Mouse (Mus musculus) cerebral cortex, adult 2 months (tissue): ENCODE measurements around the gene Ptpn22.

ENCODE experiments used
- WGBS: fragments of 180-500 bp; shearing (Covaris S2); methylation state at CpG from one replicate; pipeline ENCODE4 v1.1.7; 2018; 5-methylcytosine and 5-hydroxymethylcytosine counted together

Gene Ptpn22

DNA sequence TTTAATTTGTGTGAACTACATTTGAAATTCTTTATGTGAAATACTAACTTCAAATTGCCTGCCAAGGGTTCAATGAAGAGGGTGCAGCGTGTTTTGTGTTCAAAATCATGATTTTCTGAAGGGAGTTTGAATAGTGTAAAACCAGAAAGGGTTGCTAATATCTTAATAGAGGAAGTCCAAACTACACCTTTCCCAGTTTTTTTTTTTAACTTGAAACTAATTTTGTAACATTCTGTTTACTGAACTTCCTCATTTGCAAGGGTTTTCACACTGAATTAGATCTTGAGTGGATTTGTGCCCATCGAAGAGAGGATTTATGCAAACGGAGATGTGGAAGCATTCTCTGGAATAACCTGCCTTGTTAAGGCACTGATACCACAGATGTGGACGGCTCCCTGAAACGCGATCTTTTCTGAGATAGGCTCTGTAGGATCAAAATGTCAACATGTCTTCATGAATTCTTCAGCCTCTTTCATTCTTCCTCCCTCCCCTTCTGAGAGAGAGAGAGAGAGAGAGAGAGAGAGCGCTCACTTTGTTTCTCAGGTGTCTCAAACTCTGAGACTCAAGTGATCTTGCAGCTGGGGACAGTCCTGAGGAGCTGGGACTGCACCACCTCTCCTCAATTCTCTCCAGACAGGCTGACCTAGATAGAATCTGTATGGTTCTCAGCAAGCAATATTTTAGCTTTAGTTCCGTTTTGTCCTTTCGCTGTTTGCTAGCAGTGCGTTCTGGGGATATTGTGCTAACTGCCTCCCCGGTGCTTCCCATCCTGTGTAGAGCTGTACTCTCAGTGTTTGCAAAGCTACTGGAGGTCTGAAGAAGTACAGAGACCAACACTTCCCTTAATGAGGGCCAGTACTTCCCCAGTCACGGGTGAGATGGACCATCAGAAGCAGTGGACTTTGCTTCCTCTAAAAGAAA, at the start of gene Ptpn22:
Gene Ptpn22, plus strand, starts transcription at position 915 of the 921 bp plus-strand sequence.
- 66% methylated on average over 12 of the region's 12 CpGs for WGBS

DNA sequence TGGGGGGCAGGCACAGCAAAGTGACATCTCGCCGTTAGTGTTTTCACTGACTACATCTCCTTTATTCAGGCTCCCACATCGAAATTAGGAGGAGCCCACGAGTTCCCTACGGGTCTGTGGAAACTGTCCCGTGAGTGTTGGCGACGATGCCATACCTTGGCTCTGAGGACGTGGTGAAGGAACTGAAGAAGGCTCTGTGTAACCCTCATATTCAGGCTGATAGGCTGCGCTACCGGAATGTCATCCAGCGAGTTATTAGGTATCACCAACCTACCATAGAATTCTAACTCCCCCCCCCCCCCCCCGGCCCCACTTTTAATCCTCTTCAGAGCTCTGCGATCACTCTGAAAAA, 49.8 kb upstream of the Ptpn22 start:
- under 1% methylated on average over 14 of the region's 14 CpGs for WGBS

DNA sequence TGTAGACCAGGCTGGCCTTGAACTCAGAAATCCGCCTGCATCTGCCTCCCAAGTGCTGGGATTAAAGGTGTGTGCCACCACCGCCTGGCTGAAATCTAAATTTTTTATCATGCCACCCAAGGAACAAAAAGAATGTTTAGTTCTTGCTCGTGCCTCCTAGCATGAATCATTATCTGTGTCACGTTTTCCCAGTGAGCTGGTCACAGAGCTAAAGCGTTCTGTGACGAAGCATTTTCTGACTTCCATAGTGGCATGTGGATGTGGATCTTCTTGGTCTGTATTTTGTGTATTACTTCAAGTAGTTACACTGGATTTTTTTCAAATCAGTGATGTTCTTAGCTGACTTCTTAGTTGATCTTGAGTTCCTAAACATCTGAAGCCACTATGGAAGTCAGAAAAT, 48.6 kb upstream of the Ptpn22 start:
- 87% methylated on average over 6 of the region's 6 CpGs for WGBS

DNA sequence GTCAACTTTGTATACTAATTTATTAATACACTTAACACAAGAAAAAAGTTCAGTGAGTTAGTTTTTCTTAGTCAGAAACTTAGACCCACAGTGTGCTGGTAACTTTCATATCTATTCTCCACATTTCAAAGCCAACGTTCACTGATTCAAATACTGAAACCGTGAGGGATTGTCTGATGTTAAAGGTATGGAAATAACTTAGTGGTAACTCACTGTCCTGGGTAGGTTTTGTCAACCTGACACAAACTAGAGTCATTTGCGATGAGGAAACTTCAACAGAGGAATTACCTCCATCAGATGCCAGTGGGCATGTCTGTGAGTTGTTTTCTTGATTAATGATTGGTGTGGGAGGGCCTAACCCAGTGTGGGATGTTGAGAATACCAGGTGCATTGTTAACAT, 30.6 kb upstream of the Ptpn22 start:
- WGBS: 94% methylated on average over 3 of the region's 3 CpGs

DNA sequence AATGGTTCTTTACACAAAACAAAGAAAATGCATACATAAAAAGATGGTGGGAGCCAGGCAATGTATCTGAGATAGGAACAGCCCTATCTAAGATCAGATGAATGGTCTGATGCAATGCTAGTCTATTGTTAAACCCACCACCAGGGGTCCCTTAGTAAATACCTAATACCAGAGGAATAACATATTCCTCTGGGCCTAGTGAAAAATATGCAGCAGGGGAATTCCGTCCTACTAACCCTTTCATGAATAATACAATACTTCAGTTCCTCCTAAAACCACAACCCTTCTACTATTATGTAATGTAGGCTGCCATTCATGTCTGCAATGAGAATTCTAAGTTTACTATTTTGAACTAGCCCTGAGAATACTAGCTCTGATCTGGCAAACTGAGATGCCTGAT, 28.9 kb upstream of the Ptpn22 start:
- WGBS: 78% methylated on average over 1 of the region's 1 CpGs

DNA sequence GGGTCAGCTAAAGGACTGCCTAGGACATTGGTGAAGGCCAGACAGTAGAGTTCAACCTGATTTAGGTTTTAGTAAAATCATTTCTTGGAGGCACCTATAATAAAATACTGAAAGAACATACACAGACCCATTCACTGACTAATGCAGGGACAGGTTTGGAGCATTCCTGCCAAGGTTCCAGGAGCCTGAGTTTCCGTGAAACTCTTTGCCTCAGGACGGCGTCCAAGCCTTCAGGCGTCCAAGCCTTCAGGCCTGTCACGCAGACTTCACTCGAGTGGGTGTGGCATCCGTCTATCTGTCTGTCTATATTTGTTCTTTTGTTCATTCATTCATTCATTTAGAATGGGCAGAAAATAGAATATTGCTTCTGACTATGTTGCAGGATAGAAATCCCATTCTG, 28.4 kb upstream of the Ptpn22 start:
- 77% methylated on average over 7 of the region's 7 CpGs for WGBS

DNA sequence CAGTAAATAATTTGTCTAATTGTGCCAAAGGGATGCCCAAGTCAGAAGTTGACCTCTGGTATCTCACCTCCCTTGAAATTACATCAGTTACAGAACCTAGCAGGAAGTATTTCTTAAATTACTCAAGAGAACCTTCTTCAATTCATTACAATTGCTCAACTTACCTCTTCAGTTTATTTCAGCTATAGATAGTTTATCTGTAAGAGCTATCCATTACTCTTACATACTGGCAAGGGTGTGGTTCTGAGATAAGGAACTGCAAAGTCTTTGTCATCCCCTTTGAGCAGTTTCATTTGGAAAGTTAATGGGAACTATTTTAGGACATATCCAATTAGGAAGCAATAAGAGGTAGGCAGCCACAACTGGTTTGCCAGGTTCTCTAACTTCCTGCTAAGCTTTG, 27.2 kb upstream of the Ptpn22 start, which contains the start of gene Bcl2l15:
Gene Bcl2l15, plus strand, starts transcription at position 176 of the 400 bp plus-strand sequence.

DNA sequence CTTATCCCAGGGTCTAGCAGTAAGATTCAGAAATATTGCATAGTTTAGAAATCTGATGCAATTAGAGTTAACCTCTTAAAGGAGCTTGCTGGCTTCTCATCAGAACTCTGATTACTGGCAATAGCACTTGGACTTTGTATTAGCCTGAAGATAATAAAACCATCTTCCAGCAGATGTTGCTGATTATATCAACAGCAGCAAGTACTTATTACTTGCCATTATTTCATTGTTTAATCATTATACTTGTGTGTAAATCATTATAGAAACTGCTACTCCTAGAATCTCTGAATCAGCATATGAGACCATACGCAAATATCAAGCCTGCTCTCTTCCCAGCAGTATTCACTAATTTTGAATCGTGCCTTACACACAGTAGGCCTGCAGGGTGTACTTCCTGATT, 25.6 kb upstream of the Ptpn22 start:
- WGBS: 88% methylated on average over 2 of the region's 2 CpGs

DNA sequence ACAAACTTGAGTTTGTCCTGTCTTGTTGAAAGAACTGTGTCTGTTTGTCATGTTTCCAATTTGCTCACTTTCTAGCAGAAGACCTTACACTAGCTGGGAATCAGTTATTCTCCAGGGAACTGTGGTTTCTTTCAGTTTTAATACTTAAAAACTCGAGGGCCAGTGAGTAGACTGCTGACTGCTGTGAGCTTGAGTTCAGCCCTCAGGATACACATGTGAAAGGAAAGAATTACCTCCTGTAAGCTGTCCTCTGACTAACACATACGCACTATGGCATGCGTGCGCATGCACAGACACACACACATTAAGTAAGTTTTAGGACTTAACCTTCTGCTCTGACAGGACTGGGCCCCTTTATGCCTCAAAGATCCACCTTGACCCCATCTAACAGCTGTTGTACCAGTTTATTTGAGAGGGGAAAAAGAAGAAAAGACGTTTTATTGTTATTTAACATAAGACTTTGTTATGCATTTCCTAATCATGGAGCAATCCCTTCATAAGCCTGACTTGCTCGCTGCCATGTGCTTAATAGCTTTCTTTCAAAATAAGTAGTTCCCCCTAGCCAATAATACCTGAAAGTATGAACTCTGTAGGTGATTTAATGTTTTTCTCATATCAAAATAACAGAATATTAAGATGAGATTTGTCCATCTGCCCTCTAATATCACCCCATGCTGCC, 24.2 kb upstream of the Ptpn22 start:
- 81% methylated on average over 6 of the region's 6 CpGs for WGBS

DNA sequence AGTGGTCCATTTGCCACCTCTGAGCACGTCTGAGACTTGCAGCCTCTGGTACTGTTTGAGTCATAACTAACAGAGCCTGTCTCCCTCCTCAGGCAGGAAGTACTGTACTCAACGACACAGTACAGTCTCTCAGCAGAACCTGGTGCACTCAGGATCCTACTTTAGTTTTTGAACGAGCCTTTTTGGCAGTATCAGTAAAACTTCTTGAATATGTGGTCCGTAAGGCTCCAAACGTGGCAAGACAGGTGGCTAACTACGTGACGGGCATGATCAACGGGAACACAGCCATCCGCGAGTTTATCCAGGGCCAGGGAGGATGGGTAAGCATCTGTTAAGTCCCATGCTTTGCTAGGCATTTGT, 23.7 kb upstream of the Ptpn22 start:
- WGBS: 67% methylated on average over 10 of the region's 10 CpGs

DNA sequence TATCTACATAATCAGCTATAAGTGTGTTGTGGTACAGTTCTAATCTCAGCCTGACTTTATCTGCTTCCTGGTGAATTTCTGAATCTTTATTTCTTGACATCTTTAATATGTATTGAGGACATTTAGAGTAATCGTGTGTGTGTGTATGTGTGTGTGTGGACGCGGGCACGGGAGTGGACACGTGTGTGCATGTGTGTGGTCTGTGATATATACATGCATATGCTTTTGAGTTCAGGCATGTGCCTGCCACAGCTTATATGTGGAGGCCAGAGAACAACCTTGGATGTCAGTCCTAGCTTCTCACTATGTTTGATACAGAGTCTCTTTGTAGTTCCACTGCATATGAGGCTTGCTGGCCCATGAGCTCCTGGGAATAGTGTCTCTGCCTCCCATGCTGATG, 23.1 kb upstream of the Ptpn22 start:
- WGBS: 97% methylated on average over 5 of the region's 5 CpGs

DNA sequence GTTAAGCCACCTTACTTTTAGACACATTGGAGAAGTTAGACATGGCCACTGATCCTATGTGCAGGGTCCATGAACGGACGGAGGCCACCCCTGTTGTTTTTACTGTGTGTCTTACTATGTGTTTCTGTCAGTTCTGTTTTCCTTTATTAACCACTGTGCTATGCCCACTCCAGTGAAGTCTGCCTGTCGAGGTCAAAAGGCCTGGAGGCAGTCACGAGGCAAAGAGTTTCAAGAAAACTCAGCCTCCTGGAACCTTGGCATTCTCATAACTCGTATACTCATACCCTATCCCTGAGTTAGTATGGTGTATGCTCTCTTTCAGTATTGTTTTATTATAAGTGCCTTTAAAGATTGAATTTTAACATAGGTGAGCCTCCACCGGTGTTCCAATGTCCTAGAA, 19.9 kb upstream of the Ptpn22 start:
- WGBS: 92% methylated on average over 6 of the region's 6 CpGs

DNA sequence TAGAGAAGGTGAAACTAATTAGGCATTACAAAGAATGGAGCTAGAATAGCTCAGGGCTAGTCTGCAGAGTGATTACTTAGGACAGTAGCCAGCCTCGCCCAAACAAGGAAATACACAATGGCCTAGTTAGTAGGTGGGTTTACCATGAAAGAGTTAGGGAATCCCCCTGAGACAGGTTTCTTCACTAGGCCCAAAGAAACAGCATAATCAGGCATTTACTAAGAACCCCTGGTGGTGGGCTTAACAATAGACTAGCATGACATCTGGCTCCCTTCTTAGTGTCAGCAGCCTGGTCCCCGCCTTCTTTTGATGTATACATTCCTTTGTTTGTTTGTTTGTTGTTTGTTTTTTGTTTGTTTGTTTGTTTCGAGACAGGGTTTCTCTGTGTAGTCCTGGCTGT, 19.4 kb upstream of the Ptpn22 start:
- WGBS: 87% methylated on average over 3 of the region's 3 CpGs

DNA sequence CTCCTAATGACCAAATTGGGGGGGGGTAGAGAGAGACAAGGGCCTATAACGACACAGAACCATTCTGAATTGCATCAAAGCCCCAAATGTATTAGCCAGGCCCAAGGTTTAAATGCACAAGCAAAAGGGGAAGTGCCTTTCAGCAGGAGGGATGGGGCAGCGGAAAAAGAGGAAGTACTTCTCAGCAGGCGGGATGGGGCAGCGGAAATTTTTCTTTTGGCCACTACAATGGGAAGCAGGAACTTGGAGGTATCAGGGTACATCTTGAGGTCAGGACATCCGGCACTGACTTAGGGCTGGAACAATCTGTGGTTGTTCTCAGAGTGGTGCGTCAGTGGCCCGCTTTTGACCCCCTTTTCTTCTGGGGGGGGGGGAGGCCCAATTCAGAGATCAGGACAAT, 18.6 kb upstream of the Ptpn22 start:
- 83% methylated on average over 7 of the region's 7 CpGs for WGBS

DNA sequence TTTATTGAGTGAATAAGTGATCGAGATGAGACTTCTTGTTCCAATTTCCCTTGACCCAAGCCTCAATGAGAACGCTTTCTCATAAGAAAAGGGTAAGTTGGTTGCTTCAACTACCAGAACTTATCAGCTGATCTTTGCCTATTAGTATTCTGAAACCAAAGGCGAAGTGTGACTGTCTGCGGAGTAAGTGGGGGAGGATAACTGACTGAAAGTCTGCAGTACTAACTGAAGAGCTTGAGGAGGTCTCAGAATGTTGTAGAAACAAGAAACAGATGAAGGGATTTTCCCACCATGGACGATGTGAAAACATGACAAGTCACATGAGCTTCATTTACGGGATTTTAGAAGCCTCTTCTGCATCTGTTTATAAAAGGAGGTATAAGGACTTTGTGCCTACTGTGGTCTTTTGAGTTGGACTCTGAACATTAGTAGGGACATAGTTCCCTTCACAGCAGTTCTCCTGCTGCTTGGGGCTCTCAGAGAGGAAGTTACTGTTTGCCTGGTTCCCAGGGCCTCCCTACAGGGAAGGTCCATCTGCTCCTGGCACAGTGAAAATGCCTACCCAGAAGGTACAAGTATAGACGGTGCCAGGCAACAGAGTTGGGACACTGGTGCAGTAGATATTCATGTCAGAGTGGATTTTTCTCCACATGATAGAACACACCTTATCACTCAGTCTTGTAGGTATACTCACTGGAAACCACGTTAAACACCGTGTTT, 8.8 kb upstream of the Ptpn22 start:
- 72% methylated on average over 9 of the region's 9 CpGs for WGBS

DNA sequence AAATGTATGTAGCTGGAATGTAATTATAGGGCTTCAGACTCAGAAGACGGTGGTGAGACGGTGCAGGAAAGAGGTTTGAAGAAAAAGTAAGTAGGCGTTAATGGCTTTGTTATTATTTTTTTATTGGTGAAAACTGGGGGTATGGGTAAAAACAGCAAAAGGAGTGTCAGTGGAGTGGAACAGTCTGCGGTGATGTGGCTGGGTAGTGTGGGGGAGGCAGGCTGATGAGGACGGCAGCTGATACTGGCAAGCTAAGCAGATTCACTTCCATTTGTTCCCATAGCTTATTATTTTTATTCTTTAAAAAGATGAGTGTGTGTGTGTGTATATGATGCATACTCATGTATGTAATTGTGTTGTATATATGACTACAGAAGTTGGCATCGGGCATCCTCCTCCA, 8.1 kb upstream of the Ptpn22 start:
- 74% methylated on average over 6 of the region's 6 CpGs for WGBS

DNA sequence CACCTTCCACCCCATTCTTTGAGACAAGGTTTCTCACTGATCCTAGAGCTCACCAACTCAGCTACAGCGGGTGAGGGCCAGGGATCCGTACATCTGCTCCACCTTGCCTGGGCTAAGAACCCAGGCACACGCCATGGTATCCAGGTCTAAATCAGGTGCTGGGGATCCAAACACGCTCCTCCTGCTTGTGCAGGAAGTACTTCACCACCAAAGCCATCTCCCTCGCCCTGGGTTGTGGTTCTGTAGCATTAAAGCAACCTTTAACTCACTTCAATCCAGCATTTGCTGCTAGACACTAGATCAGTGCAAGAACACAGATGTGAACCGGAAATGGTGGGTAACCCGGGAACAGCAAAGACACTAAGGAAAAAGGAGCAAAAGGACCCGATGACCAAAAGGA, 7.7 kb upstream of the Ptpn22 start:
- WGBS: 89% methylated on average over 8 of the region's 8 CpGs

DNA sequence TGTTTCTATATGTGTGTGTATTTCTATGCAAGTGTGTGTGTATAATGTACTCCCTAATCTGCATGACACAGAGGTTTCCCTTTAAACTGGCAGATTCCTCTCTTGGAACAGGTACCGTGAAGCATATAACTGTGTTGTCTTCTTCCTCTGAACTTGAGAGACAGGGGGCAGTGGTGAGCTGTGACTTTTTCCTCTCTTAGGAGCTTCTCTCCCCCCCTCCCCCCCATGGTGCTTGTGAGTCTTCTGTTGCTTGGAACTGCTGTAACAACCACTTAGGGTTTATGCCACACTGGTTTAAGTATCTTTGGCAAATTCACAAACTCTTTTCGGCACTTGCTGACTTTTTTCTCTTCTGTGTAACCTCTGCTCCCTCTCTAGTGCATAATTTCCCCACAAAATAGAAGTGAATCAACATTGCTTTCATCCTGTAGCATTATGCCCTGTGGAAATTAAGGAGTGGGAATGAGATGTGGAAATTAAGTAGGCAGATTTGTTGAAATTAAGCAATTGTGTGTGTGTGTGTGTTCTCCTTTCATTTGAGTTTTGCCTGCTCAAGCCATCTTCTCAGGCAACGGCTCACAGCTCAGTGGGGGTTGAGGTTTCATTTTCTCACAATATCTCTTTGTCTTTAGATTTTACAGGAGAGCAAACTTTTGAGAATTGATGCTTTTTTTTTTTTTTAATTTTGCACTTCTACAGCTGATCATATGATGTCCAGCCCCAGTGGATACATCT, 6.9 kb upstream of the Ptpn22 start:
- WGBS: 59% methylated on average over 3 of the region's 3 CpGs

DNA sequence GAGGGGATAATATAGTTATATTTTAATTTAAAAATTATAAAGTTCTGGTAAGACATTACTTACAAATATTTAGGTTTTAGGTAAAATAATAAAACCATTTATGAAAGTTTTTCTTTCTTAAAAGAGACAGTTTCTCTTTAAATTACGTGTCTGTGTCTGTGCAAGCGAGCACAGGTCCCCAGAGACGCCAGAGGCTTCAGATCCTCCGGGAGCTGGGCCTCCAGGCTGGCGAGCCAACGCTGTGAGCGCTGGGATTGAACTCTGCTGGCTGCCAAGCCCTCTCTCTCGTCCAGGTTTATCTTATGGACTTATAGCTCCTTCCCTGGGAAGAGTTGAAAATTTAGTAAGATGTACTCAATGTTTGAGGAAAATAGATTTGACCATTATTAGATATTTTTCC, 5.8 kb upstream of the Ptpn22 start:
- WGBS: 84% methylated on average over 8 of the region's 8 CpGs

DNA sequence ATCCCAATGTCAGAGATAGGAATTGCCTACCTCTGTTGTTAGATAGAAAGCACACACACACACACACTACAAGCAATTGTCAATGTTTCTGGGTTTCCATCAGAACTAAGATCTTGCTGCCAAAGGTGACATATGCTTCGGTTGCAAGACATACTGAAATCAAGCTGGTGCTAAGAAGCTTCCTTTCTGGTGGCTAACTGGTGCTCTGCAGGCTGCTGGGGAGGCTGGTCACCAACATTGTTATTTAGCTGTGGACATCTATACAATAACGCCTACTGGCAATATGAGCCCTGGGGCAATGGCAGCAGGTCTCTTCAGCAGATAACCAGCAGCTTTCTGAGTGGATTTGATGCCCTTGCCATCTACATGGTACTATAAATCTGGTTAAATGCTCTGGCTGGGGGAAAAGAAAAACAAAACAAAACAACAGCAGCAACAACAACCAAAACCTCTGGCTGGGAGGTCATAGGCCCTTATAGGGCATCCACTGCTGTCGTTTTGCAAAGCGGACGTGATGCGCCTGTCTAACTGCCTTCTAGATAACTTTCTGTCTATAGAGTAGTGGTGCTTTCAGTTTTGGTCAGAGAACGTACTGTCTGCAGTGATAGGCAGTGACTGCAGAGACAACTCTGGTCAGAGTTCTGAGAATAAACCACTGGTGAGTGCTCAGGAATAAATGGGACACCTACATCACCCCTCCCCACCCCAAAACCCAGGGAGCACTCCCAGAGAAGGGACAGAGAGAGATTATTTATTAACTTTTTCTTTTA, 2.4 kb upstream of the Ptpn22 start:
- 95% methylated on average over 7 of the region's 7 CpGs for WGBS

DNA sequence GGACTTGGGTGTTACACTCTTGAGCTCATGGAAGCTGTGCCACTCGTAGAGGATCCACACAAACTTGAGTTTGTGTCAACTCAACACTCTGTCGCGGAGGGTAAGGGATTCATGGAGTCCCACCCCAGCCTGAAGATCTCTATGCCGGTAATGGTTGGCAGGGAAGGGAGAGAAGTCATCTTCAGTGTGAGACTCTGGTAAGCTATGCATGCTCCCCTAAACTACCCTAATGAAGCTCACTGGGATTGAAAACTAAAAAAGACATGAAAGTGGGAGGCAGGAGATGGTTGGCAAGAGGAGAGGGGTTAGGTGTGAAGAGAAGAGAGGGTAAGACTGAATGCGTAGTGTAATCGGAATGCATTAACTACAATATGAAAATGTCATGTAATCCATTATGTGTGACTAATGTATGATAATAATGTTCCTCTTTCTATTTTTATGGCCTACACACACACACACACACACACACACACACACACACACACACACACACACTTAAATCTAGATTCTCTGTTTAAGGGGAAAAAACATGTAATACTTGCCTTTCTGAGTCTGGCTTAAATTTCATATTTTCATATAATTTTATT, 1.5 kb upstream of the Ptpn22 start:
- WGBS: 82% methylated on average over 6 of the region's 6 CpGs
